Comparison of ENCODE assay signal across 16 mouse cellular contexts in the genomic region with DNA sequence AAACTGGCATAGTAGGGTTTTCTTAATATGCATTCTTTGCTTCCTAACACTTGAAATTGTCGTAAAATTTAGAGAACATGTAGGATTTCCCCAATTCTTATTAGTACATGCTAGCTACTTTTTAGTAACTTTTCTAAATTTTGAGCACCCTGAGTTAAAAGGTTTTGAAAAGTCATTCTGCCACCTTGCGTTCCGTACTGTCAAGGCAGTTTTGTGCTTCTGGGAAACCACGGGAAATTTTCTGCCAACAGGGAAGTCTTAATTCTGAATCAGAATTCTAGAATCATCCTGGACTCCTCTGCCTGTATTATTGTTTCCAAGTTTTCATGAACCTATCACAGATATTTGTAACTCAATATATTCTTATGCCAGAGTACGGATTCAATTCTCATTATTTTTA.
DNase-seq lines count a peak whose midpoint lies in the region; ATAC-seq and TF ChIP-seq lines count a peak whose summit lies in the region.
"Had no signal": no experiment of that assay in that cellular context is flagged by ENCODE, and none has a peak within 500 bp of the region (broad histone marks: within the 10 kb centered on the region; RNA-seq: fewer than 3 reads in every experiment).

No protein-coding gene starts in this region.

- H3K36me3 ChIP-seq in embryonic facial prominence, embryonic 11.5 days (replicated peaks; ENCODE audit: control insufficient read depth, insufficient read depth, low read depth, low read length): no peaks in the 10 kb centered on the region
- no peaks in the 10 kb centered on the region for H3K36me3 ChIP-seq in embryonic facial prominence, embryonic 10.5 days (replicated peaks)
- H3K36me3 ChIP-seq in kidney, postnatal 0 days (ENCODE audit: insufficient read depth, low read length): no peaks in the 10 kb centered on the region
- H3K36me3 ChIP-seq: embryonic facial prominence, embryonic 15.5 days; midbrain, embryonic 13.5 days had no signal

- peak; percentile 9 for DNase-seq in embryonic facial prominence, embryonic 11.5 days (ENCODE audit: low spot score)
- DNase-seq in embryonic facial prominence, embryonic 10.5 days (ENCODE audit: low spot score): no peak
- peak; percentile 48 for DNase-seq in kidney, postnatal 0 days (ENCODE audit: low spot score)
- DNase-seq in kidney, adult 18-20 months: no peak
- DNase-seq in ovary, postnatal 36 days (ENCODE audit: low spot score): peak; percentile 5
- no peak for DNase-seq in ovary, postnatal 10 days (ENCODE audit: low spot score)
- no peak for DNase-seq in cerebellum, postnatal 25 days
- DNase-seq in right cerebral cortex, postnatal 10 days (ENCODE audit: low spot score in 2 of 2): no peak
- DNase-seq: adrenal gland, adult 8-10 months; right cerebral cortex, postnatal 25 days had no signal

- H3K4me2 ChIP-seq in embryonic facial prominence, embryonic 11.5 days (ENCODE audit: low read depth, low read length): no peak overlapping the region
- H3K4me2 ChIP-seq in kidney, postnatal 0 days (ENCODE audit: low read length): no peak overlapping the region
- H3K4me2 ChIP-seq: embryonic facial prominence, embryonic 15.5 days; forebrain, embryonic 13.5 days; liver, embryonic 11.5 days; midbrain, embryonic 13.5 days had no signal

- no peak overlapping the region for H3K27ac ChIP-seq in embryonic facial prominence, embryonic 11.5 days (replicated peaks; ENCODE audit: low read depth, low read length)
- no peak overlapping the region for H3K27ac ChIP-seq in embryonic facial prominence, embryonic 10.5 days (replicated peaks)
- H3K27ac ChIP-seq in kidney, postnatal 0 days: no peak overlapping the region
- H3K27ac ChIP-seq: embryonic facial prominence, embryonic 15.5 days; forebrain, embryonic 13.5 days; hindbrain, postnatal 0 days; macrophage; midbrain, embryonic 13.5 days had no signal

- no peak for ATAC-seq in embryonic facial prominence, embryonic 11.5 days (replicated peaks; ENCODE audit: insufficient number of reproducible peaks, low FRiP score, low TSS enrichment, low read depth)
- no peak for ATAC-seq in kidney, postnatal 0 days (replicated peaks; ENCODE audit: low FRiP score, low read depth)
- ATAC-seq: forebrain, embryonic 13.5 days; hindbrain, postnatal 0 days; midbrain, embryonic 13.5 days had no signal

- no peak overlapping the region for H3K4me3 ChIP-seq in embryonic facial prominence, embryonic 11.5 days (ENCODE audit: low read depth, low read length)
- H3K4me3 ChIP-seq in embryonic facial prominence, embryonic 10.5 days: no peak overlapping the region
- H3K4me3 ChIP-seq in kidney, postnatal 0 days (replicated peaks; ENCODE audit: low read depth, low read length): no peak overlapping the region
- H3K4me3 ChIP-seq: embryonic facial prominence, embryonic 15.5 days; forebrain, embryonic 13.5 days; midbrain, embryonic 13.5 days had no signal

- TF ChIP-seq CTCF in kidney, postnatal 0 days (IDR thresholded peaks at IDR 0.05; ENCODE audit: low read depth): peak; percentile 43

- H3K9ac ChIP-seq in embryonic facial prominence, embryonic 11.5 days (replicated peaks; ENCODE audit: low read length): no peak overlapping the region
- no peak overlapping the region for H3K9ac ChIP-seq in kidney, postnatal 0 days (ENCODE audit: low read depth, low read length)
- H3K9ac ChIP-seq: embryonic facial prominence, embryonic 15.5 days; forebrain, embryonic 13.5 days; midbrain, embryonic 13.5 days had no signal

- no peaks in the 10 kb centered on the region for H3K9me3 ChIP-seq in embryonic facial prominence, embryonic 11.5 days (replicated peaks; ENCODE audit: control insufficient read depth, low read length)
- no peaks in the 10 kb centered on the region for H3K9me3 ChIP-seq in embryonic facial prominence, embryonic 10.5 days
- H3K9me3 ChIP-seq in kidney, postnatal 0 days (replicated peaks; ENCODE audit: low read length): no peaks in the 10 kb centered on the region
- H3K9me3 ChIP-seq: embryonic facial prominence, embryonic 15.5 days; forebrain, embryonic 13.5 days; midbrain, embryonic 13.5 days had no signal

- H3K27me3 ChIP-seq in embryonic facial prominence, embryonic 11.5 days (ENCODE audit: control insufficient read depth, insufficient read depth, low read length): no peaks in the 10 kb centered on the region
- no peaks in the 10 kb centered on the region for H3K27me3 ChIP-seq in embryonic facial prominence, embryonic 10.5 days (replicated peaks; ENCODE audit: low read depth, poor library complexity, severe bottlenecking)
- H3K27me3 ChIP-seq in kidney, postnatal 0 days (ENCODE audit: insufficient read depth, low read length): no peaks in the 10 kb centered on the region
- H3K27me3 ChIP-seq: embryonic facial prominence, embryonic 15.5 days; forebrain, embryonic 13.5 days; midbrain, embryonic 13.5 days had no signal

- 65% methylated on average over 5 of the region's 5 CpGs for WGBS in embryonic facial prominence, embryonic 11.5 days
- 81% methylated on average over 5 of the region's 5 CpGs for WGBS in embryonic facial prominence, embryonic 10.5 days
- 75% methylated on average over 5 of the region's 5 CpGs for WGBS in kidney, postnatal 0 days

- H3K4me1 ChIP-seq in embryonic facial prominence, embryonic 11.5 days (ENCODE audit: control insufficient read depth, insufficient read depth, low read length): no peaks in the 10 kb centered on the region
- no peaks in the 10 kb centered on the region for H3K4me1 ChIP-seq in embryonic facial prominence, embryonic 10.5 days
- no peaks in the 10 kb centered on the region for H3K4me1 ChIP-seq in kidney, postnatal 0 days (replicated peaks; ENCODE audit: insufficient read depth, low read length)
- H3K4me1 ChIP-seq: embryonic facial prominence, embryonic 15.5 days; forebrain, embryonic 13.5 days; midbrain, embryonic 13.5 days had no signal

Comparison
In these comparisons a context has a peak if more than half of its experiments do, and no peak if none do; other contexts are left out.
1. DNase-seq: peak in embryonic facial prominence, embryonic 11.5 days (single experiment), kidney, postnatal 0 days (single experiment) and ovary, postnatal 36 days (single experiment); none in embryonic facial prominence, embryonic 10.5 days (single experiment), kidney, adult 18-20 months (single experiment), ovary, postnatal 10 days (single experiment), cerebellum, postnatal 25 days (0 of 2) and right cerebral cortex, postnatal 10 days (0 of 2).